Mouse (Mus musculus): ENCODE results near the gene Gm609.

DNA sequence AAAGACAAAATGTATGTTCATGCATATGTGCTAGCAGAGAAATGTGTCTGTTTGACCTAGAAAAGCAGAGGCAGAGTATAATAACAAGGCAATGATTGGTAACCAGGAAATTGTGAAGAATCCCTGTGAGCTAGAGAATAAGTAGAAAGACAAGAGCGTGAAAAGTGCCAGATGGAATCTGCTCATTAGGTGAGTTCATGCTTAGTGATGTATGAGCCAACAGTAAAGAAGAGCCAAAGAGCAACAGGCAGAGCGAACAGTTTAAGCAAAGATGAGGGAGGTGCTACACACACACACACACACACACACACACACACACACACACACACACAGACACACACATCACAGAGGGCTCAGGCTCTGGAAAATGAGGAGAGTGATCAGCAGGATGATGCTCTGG, 95.3 kb downstream of the Gm609 start:
- TF ChIP-seq CTCF (IDR thresholded peaks at IDR 0.05; ENCODE audit: insufficient read depth, low read depth, low read length) (no peak), POLR2A (IDR thresholded peaks at IDR 0.05; ENCODE audit: insufficient read depth, low read depth, low read length) (no peak)
